Mouse (Mus musculus) cortical plate, adult 2 months (tissue): ENCODE results near the gene Nat8f4.
"Not testable (repeated sequence)": the region's sequence is repeated elsewhere in the genome, so short reads cannot be mapped to it uniquely, and the experiment has no call there.

Experiments
- CTCF ChIP-seq: fragments of 200-500 bp; IDR thresholded peaks from 2 replicates; pipeline ENCODE4 v1.5.1; 2011; ENCODE audit warnings: mild to moderate bottlenecking, control low read depth, low read length; ENCODE audit not compliant: insufficient read depth; ENCODE audit errors: extremely low read depth
- POLR2A ChIP-seq: fragments of 200-500 bp; IDR thresholded peaks from 2 replicates; pipeline ENCODE4 v1.6.1; 2011; ENCODE audit warnings: mild to moderate bottlenecking, low read length, control low read depth; ENCODE audit not compliant: insufficient read depth; ENCODE audit errors: extremely low read depth

- not testable (repeated sequence) for TF ChIP-seq CTCF, POLR2A
These were observed 5.8 kb downstream of the Nat8f4 start for GRCm38 (mm10) chr6:85898596-85899475.
